Mouse (Mus musculus) MEL (cell line): ENCODE data around the gene AI182371. TPM values are rescaled to one million over a fixed set of nuclear protein-coding genes. Genes with fewer than 3 reads are reported as not detected.

ENCODE experiments used
- DNase-seq: peaks from one replicate; pipeline ENCODE4 v3.0.0; 2011; ENCODE audit warnings: low read depth, low spot score
- H3K27ac ChIP-seq: 2 replicates; pipeline ENCODE4 v1.5.1; 2012; ENCODE audit warnings: low read depth, mild to moderate bottlenecking, control low read depth, low read length, moderate library complexity; ENCODE audit not compliant: control insufficient read depth
- H3K27me3 ChIP-seq, 2 experiments: fragments of 150-350 bp in 1 of 2; sonication (generic) in 1 of 2; 2 replicates each; pipeline ENCODE4 v1.6.1; 2012; ENCODE audit warnings: low read length in 2 of 2, mild to moderate bottlenecking in 2 of 2, improper control_type of control experiment in 1 of 2, moderate library complexity in 1 of 2; ENCODE audit not compliant: insufficient read depth in 2 of 2, control insufficient read depth in 1 of 2
- H3K36me3 ChIP-seq, 2 experiments: 2 replicates each; pipeline ENCODE4 v1.6.1; 2012 to 2014; ENCODE audit warnings: low read length in 2 of 2, improper control_type of control experiment in 1 of 2, inconsistent platforms in 1 of 2, mild to moderate bottlenecking in 1 of 2; ENCODE audit not compliant: insufficient read depth in 2 of 2, control insufficient read depth in 1 of 2
- H3K4me1 ChIP-seq, 2 experiments: fragments of 150-350 bp in 1 of 2; sonication (generic) in 1 of 2; 2 replicates each; pipeline ENCODE4 v1.6.1; 2012; ENCODE audit warnings: low read length in 2 of 2, improper control_type of control experiment in 1 of 2, mild to moderate bottlenecking in 1 of 2; ENCODE audit not compliant: insufficient read depth in 2 of 2, control insufficient read depth in 1 of 2
- H3K4me3 ChIP-seq, 2 experiments: fragments of 150-350 bp in 1 of 2; sonication (generic) in 1 of 2; 2 replicates each; pipeline ENCODE4 v1.5.1; 2012; ENCODE audit warnings: low read depth in 2 of 2, low read length in 2 of 2, mild to moderate bottlenecking in 2 of 2, moderate library complexity in 2 of 2, control low read depth in 1 of 2, improper control_type of control experiment in 1 of 2; ENCODE audit not compliant: control insufficient read depth in 1 of 2, insufficient read depth in 1 of 2
- H3K79me2 ChIP-seq: 2 replicates; pipeline ENCODE4 v1.6.1; 2012; ENCODE audit warnings: mild to moderate bottlenecking, low read length, moderate library complexity; ENCODE audit not compliant: control insufficient read depth, poor library complexity, insufficient read depth
- H3K9ac ChIP-seq: 2 replicates; pipeline ENCODE4 v1.6.1; 2012; ENCODE audit warnings: low read depth, mild to moderate bottlenecking, control low read depth, low read length, moderate library complexity; ENCODE audit not compliant: control insufficient read depth, poor library complexity, severe bottlenecking
- H3K9me3 ChIP-seq: fragments of 150-350 bp; sonication (generic); replicated peaks from 2 replicates; pipeline ENCODE4 v1.6.1; 2012; ENCODE audit warnings: mild to moderate bottlenecking, low read length, improper control_type of control experiment, moderate library complexity; ENCODE audit not compliant: insufficient read depth
- BHLHE40 ChIP-seq: IDR thresholded peaks from 2 replicates; pipeline ENCODE4 v1.6.1; 2012; ENCODE audit warnings: low read depth, mild to moderate bottlenecking, inconsistent platforms, low read length, improper control_type of control experiment, borderline replicate concordance
- CHD1 ChIP-seq: IDR thresholded peaks from 2 replicates; pipeline ENCODE4 v1.6.1; 2012; ENCODE audit warnings: low read depth, mild to moderate bottlenecking, inconsistent platforms, low read length, improper control_type of control experiment
- CHD2 ChIP-seq: IDR thresholded peaks from 2 replicates; pipeline ENCODE4 v1.6.1; 2011; ENCODE audit warnings: low read length, improper control_type of control experiment
- CTCF ChIP-seq, 3 experiments: IDR thresholded peaks in 2 of 3; conservative IDR thresholded peaks in 1 of 3; 2 replicates each; pipeline ENCODE4 v1.5.1; 2011 to 2012; ENCODE audit warnings: low read length in 3 of 3, low read depth in 2 of 3, mild to moderate bottlenecking in 2 of 3, improper control_type of control experiment in 1 of 3, inconsistent platforms in 1 of 3, mixed read lengths in 1 of 3, moderate library complexity in 1 of 3; ENCODE audit not compliant: control insufficient read depth in 1 of 3, insufficient read depth in 1 of 3, poor library complexity in 1 of 3, severe bottlenecking in 1 of 3
- E2F4 ChIP-seq: IDR thresholded peaks from 2 replicates; pipeline ENCODE4 v1.6.1; 2011; ENCODE audit warnings: low read depth, low read length, improper control_type of control experiment, borderline replicate concordance
- ELF1 ChIP-seq: IDR thresholded peaks from 2 replicates; pipeline ENCODE4 v1.6.1; 2014; ENCODE audit warnings: low read depth, mild to moderate bottlenecking, inconsistent platforms, low read length, improper control_type of control experiment, moderate library complexity
- EP300 ChIP-seq, 2 experiments: IDR thresholded peaks; 2 replicates each; pipeline ENCODE4 v1.6.1; 2011; ENCODE audit warnings: improper control_type of control experiment in 2 of 2, low read length in 2 of 2, low read depth in 1 of 2, mild to moderate bottlenecking in 1 of 2
- ETS1 ChIP-seq: IDR thresholded peaks from 2 replicates; pipeline ENCODE4 v1.6.1; 2012; ENCODE audit warnings: low read depth, mild to moderate bottlenecking, inconsistent platforms, low read length, improper control_type of control experiment, moderate library complexity
- GABPA ChIP-seq: IDR thresholded peaks from 2 replicates; pipeline ENCODE4 v1.6.1; 2012; ENCODE audit warnings: low read depth, mild to moderate bottlenecking, inconsistent platforms, low read length, improper control_type of control experiment, moderate library complexity
- GATA1 ChIP-seq: IDR thresholded peaks from 2 replicates; pipeline ENCODE4 v1.6.1; 2011; ENCODE audit warnings: low read depth, low read length, improper control_type of control experiment
- HCFC1 ChIP-seq: IDR thresholded peaks from 2 replicates; pipeline ENCODE4 v1.6.1; 2012; ENCODE audit warnings: low read depth, mild to moderate bottlenecking, inconsistent platforms, low read length, improper control_type of control experiment, moderate library complexity
- JUND ChIP-seq: IDR thresholded peaks from 2 replicates; pipeline ENCODE4 v1.6.1; 2011; ENCODE audit warnings: low read depth, mild to moderate bottlenecking, improper control_type of control experiment, low read length
- KAT2A ChIP-seq: conservative IDR thresholded peaks from 2 replicates; pipeline ENCODE4 v1.6.1; 2012; ENCODE audit warnings: low read depth, low read length, improper control_type of control experiment, inconsistent platforms
- MAFK ChIP-seq: IDR thresholded peaks from 2 replicates; pipeline ENCODE4 v1.6.1; 2011; ENCODE audit warnings: low read depth, mild to moderate bottlenecking, low read length, improper control_type of control experiment, borderline replicate concordance
- MAX ChIP-seq: IDR thresholded peaks from 2 replicates; pipeline ENCODE4 v1.6.1; 2011; ENCODE audit warnings: low read length, improper control_type of control experiment
- MEF2A ChIP-seq: IDR thresholded peaks from 2 replicates; pipeline ENCODE4 v1.6.1; 2014; ENCODE audit warnings: low read depth, mild to moderate bottlenecking, inconsistent platforms, low read length, improper control_type of control experiment; ENCODE audit not compliant: poor library complexity, insufficient replicate concordance, severe bottlenecking; ENCODE audit errors: extremely low read depth
- MXI1 ChIP-seq: IDR thresholded peaks from 2 replicates; pipeline ENCODE4 v1.6.1; 2011; ENCODE audit warnings: mild to moderate bottlenecking, low read depth, low read length, improper control_type of control experiment
- MYB ChIP-seq: IDR thresholded peaks from 2 replicates; pipeline ENCODE4 v1.6.1; 2011; ENCODE audit warnings: mild to moderate bottlenecking, low read depth, low read length, improper control_type of control experiment
- MYC ChIP-seq: IDR thresholded peaks from 2 replicates; pipeline ENCODE4 v1.6.1; 2011; ENCODE audit warnings: low read depth, mild to moderate bottlenecking, low read length, improper control_type of control experiment, moderate library complexity
- NELFE ChIP-seq: IDR thresholded peaks from 2 replicates; pipeline ENCODE4 v1.6.1; 2011; ENCODE audit warnings: low read depth, low read length, improper control_type of control experiment
- NRF1 ChIP-seq: IDR thresholded peaks from 2 replicates; pipeline ENCODE4 v1.6.1; 2014; ENCODE audit warnings: low read depth, mild to moderate bottlenecking, inconsistent platforms, low read length, improper control_type of control experiment, moderate library complexity; ENCODE audit not compliant: poor library complexity, insufficient read depth, severe bottlenecking
- POLR2A ChIP-seq, 2 experiments: IDR thresholded peaks; 2 replicates each; pipeline ENCODE4 v1.6.1; 2011 to 2012; ENCODE audit warnings: low read length in 2 of 2, mild to moderate bottlenecking in 2 of 2, control low read depth in 1 of 2, improper control_type of control experiment in 1 of 2, low read depth in 1 of 2, moderate library complexity in 1 of 2; ENCODE audit not compliant: control insufficient read depth in 1 of 2, insufficient read depth in 1 of 2, poor library complexity in 1 of 2
- POLR2AphosphoS2 ChIP-seq: IDR thresholded peaks from 2 replicates; pipeline ENCODE4 v1.6.1; 2011; ENCODE audit warnings: low read length, improper control_type of control experiment
- POLR2AphosphoS5 ChIP-seq: IDR thresholded peaks from 2 replicates; pipeline ENCODE4 v1.6.1; 2012; ENCODE audit warnings: low read depth, borderline replicate concordance, mild to moderate bottlenecking, inconsistent platforms, low read length, moderate library complexity, mixed read lengths
- RAD21 ChIP-seq: IDR thresholded peaks from 2 replicates; pipeline ENCODE4 v1.6.1; 2011; ENCODE audit warnings: mild to moderate bottlenecking, low read depth, low read length, improper control_type of control experiment
- RCOR1 ChIP-seq: IDR thresholded peaks from 2 replicates; pipeline ENCODE4 v1.6.1; 2012; ENCODE audit warnings: low read depth, mild to moderate bottlenecking, inconsistent platforms, low read length, improper control_type of control experiment
- SIN3A ChIP-seq: IDR thresholded peaks from 2 replicates; pipeline ENCODE4 v1.6.1; 2012; ENCODE audit warnings: low read length, improper control_type of control experiment, inconsistent platforms
- SMC3 ChIP-seq: IDR thresholded peaks from 2 replicates; pipeline ENCODE4 v1.6.1; 2011; ENCODE audit warnings: low read depth, low read length, improper control_type of control experiment
- TBP ChIP-seq: IDR thresholded peaks from 2 replicates; pipeline ENCODE4 v1.8.0; 2011; ENCODE audit warnings: low read depth, low read length, improper control_type of control experiment
- TCF12 ChIP-seq: IDR thresholded peaks from 2 replicates; pipeline ENCODE4 v1.6.1; 2014; ENCODE audit warnings: low read depth, mild to moderate bottlenecking, inconsistent platforms, low read length, improper control_type of control experiment, moderate library complexity
- UBTF ChIP-seq: IDR thresholded peaks from 2 replicates; pipeline ENCODE4 v1.6.1; 2012; ENCODE audit warnings: low read depth, mild to moderate bottlenecking, inconsistent platforms, low read length, improper control_type of control experiment, moderate library complexity, borderline replicate concordance; ENCODE audit not compliant: insufficient read depth
- USF1 ChIP-seq: IDR thresholded peaks from 2 replicates; pipeline ENCODE4 v1.6.1; 2014; ENCODE audit warnings: low read depth, mild to moderate bottlenecking, inconsistent platforms, low read length, improper control_type of control experiment, moderate library complexity
- USF2 ChIP-seq, 2 experiments: IDR thresholded peaks; 2 replicates each; pipeline ENCODE4 v1.6.1; 2011 to 2012; ENCODE audit warnings: improper control_type of control experiment in 2 of 2, low read length in 2 of 2, borderline replicate concordance in 1 of 2, inconsistent platforms in 1 of 2, low read depth in 1 of 2, mild to moderate bottlenecking in 1 of 2; ENCODE audit not compliant: insufficient read depth in 1 of 2
- ZC3H11A ChIP-seq: IDR thresholded peaks from 2 replicates; pipeline ENCODE4 v1.6.1; 2012; ENCODE audit warnings: low read depth, mild to moderate bottlenecking, inconsistent platforms, low read length, improper control_type of control experiment
- ZKSCAN1 ChIP-seq: IDR thresholded peaks from 2 replicates; pipeline ENCODE4 v1.6.1; 2012; ENCODE audit warnings: low read depth, mild to moderate bottlenecking, inconsistent platforms, low read length, improper control_type of control experiment, moderate library complexity
- ZMIZ1 ChIP-seq: IDR thresholded peaks from 2 replicates; pipeline ENCODE4 v1.6.1; 2012; ENCODE audit warnings: low read depth, mild to moderate bottlenecking, inconsistent platforms, low read length, improper control_type of control experiment, moderate library complexity
- ZNF384 ChIP-seq: IDR thresholded peaks from 2 replicates; pipeline ENCODE4 v1.6.1; 2012; ENCODE audit warnings: low read depth, mild to moderate bottlenecking, inconsistent platforms, low read length, improper control_type of control experiment
- polyA plus RNA-seq, 2 experiments: library from polyadenylated mRNA; stranded (reverse) in 1 of 2; unstranded in 1 of 2; fragments of >175 nt in 1 of 2; fragments of >200 nt in 1 of 2; gene quantifications; 2 replicates each; pipeline versions ENCODE4 v1.2.1 to v1.2.4; 2012; ENCODE audit warnings: low replicate concordance in 2 of 2, low read depth in 1 of 2; ENCODE audit not compliant: insufficient read length in 2 of 2, insufficient read depth in 1 of 2, missing spikeins in 1 of 2
- total RNA-seq: library from RNA; depleted of rRNA; stranded (reverse); fragments of 300-350 nt; gene quantifications from 2 replicates; pipeline ENCODE4 v1.2.3, GENCODE M21; 2012

The AI182371 gene
- total and polyA plus RNA-seq, 3 experiments, result 0.12 to 0.40 TPM; not detected in 1

- peak overlapping the region; percentile 44 for H3K27ac ChIP-seq
- no peaks in the 10 kb centered on the region for H3K79me2 ChIP-seq
- no peak for TF ChIP-seq USF2 (IDR thresholded peaks at IDR 0.05; ENCODE audit: borderline replicate concordance in 1 of 2, insufficient read depth in 1 of 2, low read depth in 1 of 2, low read length in 2 of 2)
- TF ChIP-seq EP300 (IDR thresholded peaks at IDR 0.05; ENCODE audit: low read depth in 1 of 2, low read length in 2 of 2), result no peak
- TF ChIP-seq ETS1, result no peak
- TF ChIP-seq RCOR1, result no peak
- no peak for TF ChIP-seq KAT2A
- TF ChIP-seq CHD2, result no peak
- TF ChIP-seq TCF12, result no peak
- TF ChIP-seq MXI1, result peak; percentile 66; the same call in 1 of the 2 replicates
- peak; percentile 89 for TF ChIP-seq MYC
- TF ChIP-seq POLR2AphosphoS5, result no peak
- TF ChIP-seq MAFK, result no peak
- TF ChIP-seq ZKSCAN1, result no peak
- no peak for TF ChIP-seq CHD1
- no peak for TF ChIP-seq MAX
- TF ChIP-seq ZNF384, result no peak
- 0 out of 2 replicates have a peak, but pooled peaks have one; percentile 5 for TF ChIP-seq HCFC1
- peak; percentile 31; the same call in 1 of the 2 replicates for TF ChIP-seq ZC3H11A
- no peak for TF ChIP-seq SIN3A
- peak; percentile 59 for TF ChIP-seq SMC3
- TF ChIP-seq RAD21, result peak; percentile 58
- TF ChIP-seq ELF1, result no peak
- TF ChIP-seq NELFE, result no peak
- TF ChIP-seq GATA1, result no peak
- no peak for TF ChIP-seq E2F4
- no peak for TF ChIP-seq GABPA
- 0 out of 2 replicates have a peak, but pooled peaks have one; percentile 1 for TF ChIP-seq ZMIZ1
- TF ChIP-seq USF1, result no peak
- no peak for TF ChIP-seq POLR2A (IDR thresholded peaks at IDR 0.05; ENCODE audit: control insufficient read depth in 1 of 2, insufficient read depth in 1 of 2, low read depth in 1 of 2, low read length in 2 of 2, poor library complexity in 1 of 2)
- TF ChIP-seq TBP, result no peak; the same call in 1 of the 2 replicates
- no peak for TF ChIP-seq NRF1
- TF ChIP-seq CTCF (IDR thresholded peaks at IDR 0.05 in 2 of 3, conservative IDR thresholded peaks at IDR 0.05 in 1 of 3; ENCODE audit: control insufficient read depth in 1 of 3, insufficient read depth in 1 of 3, low read depth in 2 of 3, low read length in 3 of 3, poor library complexity in 1 of 3, severe bottlenecking in 1 of 3), result peak; percentile 30 to 67 (median 62); a peak in 5 of 6 replicates
- TF ChIP-seq MEF2A, result no peak
- TF ChIP-seq POLR2AphosphoS2, result no peak
- no peak for TF ChIP-seq BHLHE40
- TF ChIP-seq MYB, result no peak
- TF ChIP-seq JUND, result no peak
- TF ChIP-seq UBTF, result no peak
- TF ChIP-seq, all 39 proteins: peak for 8
- Histone ChIP-seq H3K9ac (peak overlapping the region; percentile 59), H3K9me3 (no peaks in the 10 kb centered on the region), H3K27me3 (no peaks in the 10 kb centered on the region), H3K4me1 (peaks cover 0 to 8% of the 10 kb centered on the region in 2 experiments; a peak in 2 of 4 replicates), H3K36me3 (peaks cover 0 to 11% of the 10 kb centered on the region in 2 experiments; a peak in 2 of 4 replicates), H3K4me3 (peak overlapping the region; percentile 73 to 76)
- peak; percentile 82 for DNase-seq
Observed at GRCm38 (mm10) chr2:35108712-35109111, 7.4 kb upstream of the AI182371 start.
